Mouse (Mus musculus): ENCODE data around the gene Gzmf.
"Not testable (repeated sequence)": the region's sequence is repeated elsewhere in the genome, so short reads cannot be mapped to it uniquely, and the experiment has no call there.

DNA sequence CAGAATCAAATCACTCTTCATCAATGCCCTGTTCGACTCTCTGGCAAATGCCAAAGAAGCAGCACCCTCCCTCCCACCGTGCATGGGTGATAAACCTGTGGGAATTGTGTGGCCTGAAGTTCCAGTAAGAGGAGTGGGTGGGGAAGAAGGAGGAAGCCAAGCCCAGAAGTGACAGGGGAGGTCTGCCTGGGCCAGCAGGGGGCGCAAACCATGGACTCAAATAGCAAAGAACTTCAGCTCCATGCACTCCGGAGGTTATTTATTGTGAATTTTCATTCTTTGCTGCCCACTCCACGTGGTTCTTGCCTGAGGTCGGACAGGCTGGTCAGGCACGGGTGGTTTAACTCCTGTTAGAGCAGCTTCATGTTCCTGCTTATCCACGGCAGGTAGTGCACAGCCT is 33.6 kb downstream of the Gzmf start:
- TF ChIP-seq CTCF (IDR thresholded peaks at IDR 0.05; ENCODE audit: extremely low read depth, insufficient read depth, low read length) = 0 out of 2 replicates have a peak, but pooled peaks have one; percentile 21
- not testable (repeated sequence) for TF ChIP-seq POLR2A (IDR thresholded peaks at IDR 0.05; ENCODE audit: extremely low read depth, insufficient read depth, low read length)

Measured in cortical plate, adult 2 months (tissue).